Mouse (Mus musculus): ENCODE data around the gene Eps8l2. TPM values are rescaled to one million over a fixed set of nuclear protein-coding genes. Genes with fewer than 3 reads are reported as not detected.

Gene Eps8l2
- polyA plus RNA-seq, 1 experiment from 2014 or later: 0.67 TPM

DNA sequence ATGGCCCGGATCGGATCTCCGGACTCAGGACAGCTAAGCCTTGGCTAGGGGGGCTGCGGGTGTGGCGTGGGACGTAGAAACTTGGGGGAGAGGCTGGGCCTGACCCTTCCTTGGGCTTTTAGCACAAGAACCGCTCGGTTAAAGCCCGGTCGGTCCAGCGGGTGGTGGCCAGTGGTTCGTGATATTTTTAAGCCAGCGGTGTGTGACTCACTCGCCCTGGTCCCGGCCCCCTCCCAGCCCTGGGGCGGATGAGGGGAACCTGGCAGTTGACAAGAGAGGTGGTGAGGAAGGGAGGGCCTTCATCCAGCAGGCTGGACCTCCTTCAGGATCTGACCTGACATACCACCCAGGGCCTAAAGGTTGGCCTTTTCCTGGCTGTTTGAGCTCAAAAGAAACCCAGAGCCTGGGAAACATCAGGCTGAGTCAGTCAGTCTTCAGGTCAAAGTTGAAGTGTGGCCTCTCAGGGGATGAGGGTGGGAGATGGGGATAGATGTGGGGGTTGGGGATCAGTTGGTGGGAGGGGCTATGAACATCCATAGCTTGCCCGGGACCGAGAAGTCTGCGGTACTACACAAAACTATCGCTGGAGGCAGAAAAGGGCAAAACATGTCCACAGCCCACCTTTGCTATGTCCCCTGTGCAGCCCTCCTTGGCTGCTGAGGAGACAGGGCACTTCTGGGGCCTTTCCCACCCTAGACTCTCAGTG, 688 bp downstream of the Eps8l2 start:
- H3K27me3 ChIP-seq (replicated peaks; ENCODE audit: control insufficient read depth, insufficient read depth, low read length): 0 out of 2 replicates have a peak, but pooled peaks cover 3% of the 10 kb centered on the region

DNA sequence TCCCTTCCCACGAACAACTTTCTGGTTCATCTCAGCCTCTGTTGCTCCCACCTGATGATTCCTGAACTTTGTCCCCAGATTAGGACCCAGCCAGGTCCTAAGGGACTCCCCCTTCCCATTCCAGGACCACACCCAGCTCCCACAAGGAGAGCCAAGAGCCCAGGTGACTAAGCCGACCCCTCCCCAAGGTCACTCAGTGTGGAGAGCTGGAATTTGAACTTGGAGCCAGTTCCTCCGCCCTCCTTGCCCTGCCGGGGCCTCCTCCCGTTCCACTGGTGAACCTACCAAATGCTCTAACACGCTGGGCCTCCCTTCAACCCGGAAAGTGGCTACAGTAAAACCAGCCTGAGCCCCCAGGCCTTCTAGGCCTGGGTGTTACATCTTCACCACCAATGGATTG, 1.3 kb downstream of the Eps8l2 start:
- Histone ChIP-seq H3K4me1 (replicated peaks; ENCODE audit: control insufficient read depth, insufficient read depth, low read length) (peaks cover 5% of the 10 kb centered on the region; the same call in 1 of the 2 replicates), H3K36me3 (ENCODE audit: control insufficient read depth, insufficient read depth) (no peaks in the 10 kb centered on the region), H3K9me3 (ENCODE audit: control insufficient read depth, low read length) (no peaks in the 10 kb centered on the region), H3K27ac (ENCODE audit: low read length) (no peak overlapping the region), H3K4me2 (ENCODE audit: low read length) (no peak overlapping the region), H3K4me3 (replicated peaks; ENCODE audit: low read length) (no peak overlapping the region), H3K27me3 (replicated peaks; ENCODE audit: control insufficient read depth, insufficient read depth, low read length) (0 out of 2 replicates have a peak, but pooled peaks cover 3% of the 10 kb centered on the region), H3K9ac (replicated peaks; ENCODE audit: low read depth, low read length) (no peak overlapping the region)
- no peak for ATAC-seq
- WGBS: 87% methylated on average over 7 of the region's 7 CpGs

More for the DNA sequence above, 688 bp downstream of the Eps8l2 start:
- no peak overlapping the region for H3K27ac ChIP-seq (ENCODE audit: low read length)
- no peak overlapping the region; the same call in 1 of the 2 replicates for H3K9ac ChIP-seq (replicated peaks; ENCODE audit: low read depth, low read length)
- H3K4me2 ChIP-seq (ENCODE audit: low read length): no peak overlapping the region
- no peaks in the 10 kb centered on the region for H3K36me3 ChIP-seq (ENCODE audit: control insufficient read depth, insufficient read depth)
- H3K9me3 ChIP-seq (ENCODE audit: control insufficient read depth, low read length): no peaks in the 10 kb centered on the region
- H3K4me3 ChIP-seq (replicated peaks; ENCODE audit: low read length): no peak overlapping the region
- 38% methylated on average over 20 of the region's 20 CpGs for whole genome bisulfite sequencing
- ATAC-seq: no peak
- H3K4me1 ChIP-seq (replicated peaks; ENCODE audit: control insufficient read depth, insufficient read depth, low read length): peaks cover 5% of the 10 kb centered on the region; the same call in 1 of the 2 replicates

DNA sequence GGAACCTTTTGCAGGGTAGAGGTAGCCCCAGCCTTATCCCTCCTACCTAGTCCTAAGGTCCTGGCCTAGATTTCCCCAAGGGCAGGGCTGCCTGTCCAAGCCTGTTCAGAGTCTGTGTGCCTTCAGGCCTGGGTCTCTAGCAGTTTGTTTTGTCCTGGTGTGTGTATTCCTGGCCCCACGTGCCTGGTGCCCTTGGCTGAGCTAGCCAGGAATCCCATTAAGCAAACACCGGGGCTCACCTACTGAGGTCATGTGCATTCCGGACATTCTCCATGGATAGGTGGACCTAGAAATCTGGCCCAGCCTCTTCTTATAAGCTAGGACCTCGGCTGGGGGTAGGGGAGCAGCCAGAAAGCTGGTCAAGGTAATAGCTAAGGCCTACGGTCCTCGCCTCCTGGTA, 1.8 kb downstream of the Eps8l2 start:
- 0 out of 2 replicates have a peak, but pooled peaks cover 3% of the 10 kb centered on the region for H3K27me3 ChIP-seq (replicated peaks; ENCODE audit: control insufficient read depth, insufficient read depth, low read length)
- H3K27ac ChIP-seq (ENCODE audit: low read length): no peak overlapping the region
- no peaks in the 10 kb centered on the region for H3K9me3 ChIP-seq (ENCODE audit: control insufficient read depth, low read length)

DNA sequence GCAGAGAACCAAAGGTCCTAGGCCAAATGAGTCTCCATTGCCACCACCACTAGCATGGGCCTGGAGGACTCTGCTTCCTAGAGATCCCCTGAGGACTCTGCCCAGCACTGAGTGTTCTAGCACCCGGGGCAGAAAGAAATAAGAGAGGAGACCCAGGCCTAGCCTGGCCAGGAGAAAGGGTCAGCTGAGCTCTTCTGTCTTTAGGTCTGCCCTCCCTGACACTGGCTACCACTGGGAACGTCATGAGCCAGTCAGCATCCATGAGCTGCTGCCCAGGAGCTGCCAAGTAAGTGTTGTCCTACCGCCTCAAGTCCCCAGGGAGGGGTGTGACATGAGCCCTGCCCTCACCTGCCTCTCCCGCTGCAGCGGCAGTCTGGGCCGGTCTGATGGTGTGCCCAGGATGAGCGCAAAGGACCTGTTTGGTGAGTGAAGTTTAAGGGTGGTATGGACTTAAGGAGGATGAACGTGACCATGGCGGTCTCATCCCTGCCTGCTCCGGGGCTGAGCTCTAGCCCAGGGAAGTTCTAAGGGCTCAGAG, 3.1 kb downstream of the Eps8l2 start:
- no peak overlapping the region for H3K4me2 ChIP-seq (ENCODE audit: low read length)
- no peaks in the 10 kb centered on the region for H3K9me3 ChIP-seq (ENCODE audit: control insufficient read depth, low read length)
- H3K4me3 ChIP-seq (replicated peaks; ENCODE audit: low read length): no peak overlapping the region
- WGBS: 80% methylated on average over 10 of the region's 10 CpGs
- ATAC-seq: no peak
- H3K27me3 ChIP-seq (replicated peaks; ENCODE audit: control insufficient read depth, insufficient read depth, low read length): 0 out of 2 replicates have a peak, but pooled peaks cover 3% of the 10 kb centered on the region
- H3K9ac ChIP-seq (replicated peaks; ENCODE audit: low read depth, low read length): no peak overlapping the region
- H3K27ac ChIP-seq (ENCODE audit: low read length): no peak overlapping the region
- peaks cover 5% of the 10 kb centered on the region; the same call in 1 of the 2 replicates for H3K4me1 ChIP-seq (replicated peaks; ENCODE audit: control insufficient read depth, insufficient read depth, low read length)
- H3K36me3 ChIP-seq (ENCODE audit: control insufficient read depth, insufficient read depth): no peaks in the 10 kb centered on the region

More for the DNA sequence above, 1.8 kb downstream of the Eps8l2 start:
- no peaks in the 10 kb centered on the region for H3K36me3 ChIP-seq (ENCODE audit: control insufficient read depth, insufficient read depth)
- no peak for ATAC-seq
- H3K4me3 ChIP-seq (replicated peaks; ENCODE audit: low read length): no peak overlapping the region
- no peak overlapping the region for H3K4me2 ChIP-seq (ENCODE audit: low read length)
- no peak overlapping the region for H3K9ac ChIP-seq (replicated peaks; ENCODE audit: low read depth, low read length)
- H3K4me1 ChIP-seq (replicated peaks; ENCODE audit: control insufficient read depth, insufficient read depth, low read length): peaks cover 5% of the 10 kb centered on the region; the same call in 1 of the 2 replicates
- 84% methylated on average over 6 of the region's 6 CpGs for WGBS

DNA sequence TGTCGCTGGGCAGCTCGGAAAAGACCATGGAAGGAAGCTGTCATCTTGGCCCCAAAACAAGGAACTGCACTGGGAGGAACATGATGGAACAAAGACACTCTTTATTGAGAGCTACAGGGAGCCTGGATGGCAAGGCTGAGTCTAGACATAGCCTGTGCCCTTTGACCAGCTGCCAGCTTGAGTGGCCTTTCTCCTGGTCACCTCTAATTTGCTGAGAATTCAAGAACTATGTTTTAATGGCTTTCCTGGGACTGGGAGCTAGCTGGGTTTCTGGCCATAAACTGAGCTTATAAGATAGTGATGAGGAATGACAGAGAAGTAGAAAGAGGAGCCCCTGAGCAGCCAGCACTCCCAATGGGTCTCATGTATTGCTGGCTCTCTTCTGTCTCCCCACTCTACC, 4.5 kb downstream of the Eps8l2 start:
- Histone ChIP-seq H3K4me1 (replicated peaks; ENCODE audit: control insufficient read depth, insufficient read depth, low read length) (peaks cover 5% of the 10 kb centered on the region; the same call in 1 of the 2 replicates), H3K9me3 (ENCODE audit: control insufficient read depth, low read length) (no peaks in the 10 kb centered on the region), H3K9ac (replicated peaks; ENCODE audit: low read depth, low read length) (no peak overlapping the region), H3K36me3 (ENCODE audit: control insufficient read depth, insufficient read depth) (no peaks in the 10 kb centered on the region), H3K4me3 (replicated peaks; ENCODE audit: low read length) (no peak overlapping the region), H3K27ac (ENCODE audit: low read length) (no peak overlapping the region), H3K27me3 (replicated peaks; ENCODE audit: control insufficient read depth, insufficient read depth, low read length) (0 out of 2 replicates have a peak, but pooled peaks cover 3% of the 10 kb centered on the region), H3K4me2 (ENCODE audit: low read length) (no peak overlapping the region)
- 57% methylated on average over 2 of the region's 2 CpGs for WGBS
- ATAC-seq: no peak

DNA sequence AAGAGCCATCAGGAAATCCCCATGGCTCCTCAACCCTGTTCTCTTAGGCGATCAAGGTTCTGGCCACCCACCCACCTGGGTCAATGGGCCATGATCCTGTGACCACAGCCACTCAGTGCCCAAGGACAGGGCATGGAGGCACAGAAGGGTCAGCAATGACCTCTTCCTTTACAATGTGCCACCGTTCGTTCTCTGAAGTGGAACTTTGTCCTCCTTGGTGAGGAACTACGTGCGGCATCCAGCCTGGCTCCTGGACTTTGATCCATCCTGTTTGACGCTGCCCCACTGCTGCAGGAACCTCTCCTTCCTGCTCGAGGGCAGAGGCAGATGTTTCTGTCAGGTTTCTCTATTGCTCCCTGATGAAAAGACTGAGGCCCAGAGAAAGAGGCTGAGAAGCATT, 5.0 kb downstream of the Eps8l2 start:
- ATAC-seq: no peak
- H3K27ac ChIP-seq (ENCODE audit: low read length): no peak overlapping the region

DNA sequence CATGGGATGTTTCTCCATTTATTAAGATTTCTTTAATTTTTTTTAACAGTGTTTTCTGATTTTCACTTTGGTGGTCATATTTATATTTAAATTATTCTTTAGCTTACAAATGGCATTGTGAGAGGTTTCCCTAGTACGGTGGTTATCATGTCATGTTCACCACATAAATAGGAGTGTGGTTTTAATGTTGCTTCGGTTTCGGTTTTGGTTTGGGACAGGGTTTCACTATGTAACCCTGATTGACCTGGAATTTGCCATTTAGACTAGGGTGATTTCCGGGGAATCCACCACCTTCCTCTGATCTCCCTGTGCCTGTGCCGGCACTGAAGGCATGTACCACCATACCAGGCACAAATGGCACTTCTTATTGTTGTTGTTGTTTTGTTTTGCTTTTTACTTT, 6.1 kb downstream of the Eps8l2 start:
- Histone ChIP-seq H3K9ac (replicated peaks; ENCODE audit: low read depth, low read length) (no peak overlapping the region), H3K4me3 (replicated peaks; ENCODE audit: low read length) (no peak overlapping the region), H3K4me2 (ENCODE audit: low read length) (no peak overlapping the region), H3K27me3 (replicated peaks; ENCODE audit: control insufficient read depth, insufficient read depth, low read length) (no peaks in the 10 kb centered on the region; the same call in 1 of the 2 replicates), H3K9me3 (ENCODE audit: control insufficient read depth, low read length) (no peaks in the 10 kb centered on the region), H3K27ac (ENCODE audit: low read length) (no peak overlapping the region), H3K4me1 (replicated peaks; ENCODE audit: control insufficient read depth, insufficient read depth, low read length) (no peaks in the 10 kb centered on the region), H3K36me3 (ENCODE audit: control insufficient read depth, insufficient read depth) (no peaks in the 10 kb centered on the region)
- WGBS: 95% methylated on average over 5 of the region's 5 CpGs
- ATAC-seq: no peak

More for the DNA sequence above, 5.0 kb downstream of the Eps8l2 start:
- no peaks in the 10 kb centered on the region for H3K9me3 ChIP-seq (ENCODE audit: control insufficient read depth, low read length)
- H3K9ac ChIP-seq (replicated peaks; ENCODE audit: low read depth, low read length): no peak overlapping the region
- no peak overlapping the region for H3K4me3 ChIP-seq (replicated peaks; ENCODE audit: low read length)
- WGBS: 78% methylated on average over 7 of the region's 7 CpGs
- H3K4me2 ChIP-seq (ENCODE audit: low read length): no peak overlapping the region
- 0 out of 2 replicates have a peak, but pooled peaks cover 3% of the 10 kb centered on the region for H3K27me3 ChIP-seq (replicated peaks; ENCODE audit: control insufficient read depth, insufficient read depth, low read length)
- no peaks in the 10 kb centered on the region for H3K36me3 ChIP-seq (ENCODE audit: control insufficient read depth, insufficient read depth)
- H3K4me1 ChIP-seq (replicated peaks; ENCODE audit: control insufficient read depth, insufficient read depth, low read length): peaks cover 3% of the 10 kb centered on the region; the same call in 1 of the 2 replicates

DNA sequence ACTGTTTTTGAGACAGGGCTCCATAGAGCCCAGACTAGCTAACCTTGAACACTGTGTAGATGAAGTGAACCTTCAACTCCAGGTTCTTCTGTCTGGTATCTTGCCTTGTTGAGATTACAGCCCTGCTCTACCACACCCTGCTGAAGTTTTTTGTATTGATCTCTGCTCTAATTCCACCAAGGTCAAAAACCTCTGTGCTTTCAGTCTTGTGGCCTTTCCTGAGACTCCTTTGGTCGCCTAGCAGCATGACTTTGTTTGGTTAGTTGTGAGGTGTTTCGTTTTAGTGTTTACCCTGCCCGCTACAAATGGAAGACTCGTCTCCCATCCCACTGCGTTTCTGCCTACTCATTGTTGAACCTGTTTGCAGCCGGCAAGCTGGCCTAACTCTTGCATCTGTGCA, 12.4 kb downstream of the Eps8l2 start:
- no peak overlapping the region for H3K27ac ChIP-seq (ENCODE audit: low read length)
- no peaks in the 10 kb centered on the region; the same call in 1 of the 2 replicates for H3K27me3 ChIP-seq (replicated peaks; ENCODE audit: control insufficient read depth, insufficient read depth, low read length)
- H3K4me3 ChIP-seq (replicated peaks; ENCODE audit: low read length): no peak overlapping the region
- peaks cover 13% of the 10 kb centered on the region for H3K4me1 ChIP-seq (replicated peaks; ENCODE audit: control insufficient read depth, insufficient read depth, low read length)
- no peaks in the 10 kb centered on the region for H3K36me3 ChIP-seq (ENCODE audit: control insufficient read depth, insufficient read depth)
- ATAC-seq: no peak
- 82% methylated on average over 6 of the region's 6 CpGs for WGBS
- H3K9me3 ChIP-seq (ENCODE audit: control insufficient read depth, low read length): no peaks in the 10 kb centered on the region
- H3K9ac ChIP-seq (replicated peaks; ENCODE audit: low read depth, low read length): no peak overlapping the region
- H3K4me2 ChIP-seq (ENCODE audit: low read length): no peak overlapping the region

DNA sequence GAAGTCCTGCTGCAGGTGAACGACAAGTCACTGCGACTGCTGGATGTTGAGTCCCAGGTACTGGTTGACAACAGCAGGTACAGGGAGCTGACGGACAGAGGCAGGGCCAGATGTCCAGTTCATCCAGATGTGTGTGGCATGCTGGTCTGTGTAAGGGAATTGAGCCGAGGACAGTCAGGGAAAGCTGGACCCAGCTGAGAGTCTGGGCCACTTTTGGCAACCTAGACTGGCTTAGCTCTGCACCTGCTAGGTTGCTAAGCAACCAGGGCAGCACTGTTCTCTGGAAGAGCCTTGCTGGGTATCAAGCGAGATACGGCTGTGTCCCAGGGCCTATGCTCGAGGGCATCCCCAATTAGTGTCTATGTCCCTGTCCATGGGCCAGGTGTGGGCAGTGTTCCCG, 16.4 kb downstream of the Eps8l2 start:
- no peak overlapping the region for H3K9ac ChIP-seq (replicated peaks; ENCODE audit: low read depth, low read length)
- no peaks in the 10 kb centered on the region for H3K27me3 ChIP-seq (replicated peaks; ENCODE audit: control insufficient read depth, insufficient read depth, low read length)
- H3K4me2 ChIP-seq (ENCODE audit: low read length): no peak overlapping the region
- H3K4me3 ChIP-seq (replicated peaks; ENCODE audit: low read length): no peak overlapping the region
- peaks cover 13% of the 10 kb centered on the region for H3K4me1 ChIP-seq (replicated peaks; ENCODE audit: control insufficient read depth, insufficient read depth, low read length)
- 63% methylated on average over 8 of the region's 8 CpGs for WGBS
- peak; percentile 47; the same call in 1 of the 2 replicates for ATAC-seq
- no peak overlapping the region for H3K27ac ChIP-seq (ENCODE audit: low read length)
- no peaks in the 10 kb centered on the region for H3K9me3 ChIP-seq (ENCODE audit: control insufficient read depth, low read length)
- no peaks in the 10 kb centered on the region for H3K36me3 ChIP-seq (ENCODE audit: control insufficient read depth, insufficient read depth)
